Mouse (Mus musculus) heart, embryonic 16.5 days (tissue): Measurements from ENCODE around the gene Rtp2. TPM values are rescaled to one million over a fixed set of nuclear protein-coding genes. Genes with fewer than 3 reads are reported as not detected.
"Not testable (repeated sequence)": the region's sequence is repeated elsewhere in the genome, so short reads cannot be mapped to it uniquely, and the experiment has no call there.

Experiments
- ATAC-seq: fragments of 200-750 bp; cut with Nextera tagmentation; replicated peaks from 2 replicates; pipeline ENCODE4 v1.8.0; 2017; ENCODE audit warnings: moderate number of reproducible peaks; ENCODE audit not compliant: insufficient read depth, low FRiP score; ENCODE audit errors: extremely low read depth
- H3K27ac ChIP-seq: fragments of 300-500 bp; sonication (generic); 2 replicates; pipeline ENCODE4 v1.5.1; 2014; ENCODE audit warnings: mild to moderate bottlenecking, low read length, control low read depth, moderate library complexity
- H3K27me3 ChIP-seq: fragments of 300-500 bp; sonication (generic); 2 replicates; pipeline ENCODE4 v1.6.1; 2014; ENCODE audit warnings: low read length, mixed read lengths; ENCODE audit not compliant: control insufficient read depth, insufficient read depth
- H3K36me3 ChIP-seq: fragments of 300-500 bp; sonication (generic); 2 replicates; pipeline ENCODE4 v1.6.1; 2014; ENCODE audit not compliant: control insufficient read depth, insufficient read depth
- H3K4me1 ChIP-seq: fragments of 300-500 bp; sonication (generic); 2 replicates; pipeline ENCODE4 v1.6.1; 2014; ENCODE audit warnings: low read length, mixed read lengths; ENCODE audit not compliant: control insufficient read depth, insufficient read depth
- H3K4me2 ChIP-seq: fragments of 300-500 bp; sonication (generic); 2 replicates; pipeline ENCODE4 v1.6.1; 2014; ENCODE audit warnings: low read depth, mild to moderate bottlenecking, control low read depth, low read length
- H3K4me3 ChIP-seq: fragments of 300-500 bp; sonication (generic); 2 replicates; pipeline ENCODE4 v1.5.1; 2014; ENCODE audit warnings: mild to moderate bottlenecking, control low read depth, low read length
- H3K9ac ChIP-seq: fragments of 300-500 bp; sonication (generic); 2 replicates; pipeline ENCODE4 v1.6.1; 2014; ENCODE audit warnings: low read length, control low read depth
- H3K9me3 ChIP-seq: fragments of 300-500 bp; sonication (generic); replicated peaks from 2 replicates; pipeline ENCODE4 v1.6.1; 2016; ENCODE audit warnings: low read length; ENCODE audit not compliant: control insufficient read depth
- WGBS: fragments of 180-500 bp; shearing (Covaris S2); extraction: QIAGEN DNeasy Blood & Tissue Kit; methylation state at CpG from one replicate; pipeline ENCODE4 v1.1.7; 2014; 5-methylcytosine and 5-hydroxymethylcytosine counted together
- polyA plus RNA-seq: library from polyadenylated mRNA; unstranded; fragments of >200 nt; fragmentation: Nextera tagmentation; extraction: Ambion mirVana; gene quantifications from 2 replicates; pipeline ENCODE4 v1.2.1, GENCODE M21; 2015

Rtp2 gene
- polyA plus RNA-seq, 1 experiment from 2014 or later, result not detected

- H3K9ac ChIP-seq, H3K27me3 ChIP-seq, H3K4me2 ChIP-seq, H3K36me3 ChIP-seq, H3K9me3 ChIP-seq, H3K27ac ChIP-seq, ATAC-seq, H3K4me1 ChIP-seq, H3K4me3 ChIP-seq: not testable (repeated sequence)
- 82% methylated on average over 9 of the region's 9 CpGs for WGBS
Measured at GRCm38 (mm10) chr16:23908076-23909014, 23.8 kb downstream of the Rtp2 start.

DNA sequence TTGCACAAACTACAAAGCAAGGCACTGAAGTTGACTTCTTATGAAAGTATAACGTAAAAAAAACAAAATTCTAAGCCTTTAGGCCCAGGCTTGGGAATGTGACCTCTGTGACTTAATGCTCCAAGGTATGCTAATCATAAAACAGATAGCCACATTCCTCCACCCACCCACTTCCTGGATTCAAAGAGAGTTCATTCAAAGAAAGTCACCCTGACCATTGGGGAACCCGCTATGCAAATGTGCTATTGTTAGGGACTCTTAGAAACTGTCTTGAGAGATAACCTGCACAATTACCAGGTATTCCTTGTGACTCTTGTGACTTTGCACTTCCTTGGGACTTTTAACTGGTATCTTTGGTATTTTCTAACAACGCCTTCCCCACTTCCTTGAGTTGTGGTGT, 25.6 kb downstream of the Rtp2 start:
- not testable (repeated sequence) for H3K36me3 ChIP-seq, H3K4me2 ChIP-seq, H3K27ac ChIP-seq, H3K4me3 ChIP-seq, H3K9ac ChIP-seq, ATAC-seq, H3K4me1 ChIP-seq, H3K27me3 ChIP-seq, H3K9me3 ChIP-seq
- 83% methylated on average over 3 of the region's 3 CpGs for WGBS

DNA sequence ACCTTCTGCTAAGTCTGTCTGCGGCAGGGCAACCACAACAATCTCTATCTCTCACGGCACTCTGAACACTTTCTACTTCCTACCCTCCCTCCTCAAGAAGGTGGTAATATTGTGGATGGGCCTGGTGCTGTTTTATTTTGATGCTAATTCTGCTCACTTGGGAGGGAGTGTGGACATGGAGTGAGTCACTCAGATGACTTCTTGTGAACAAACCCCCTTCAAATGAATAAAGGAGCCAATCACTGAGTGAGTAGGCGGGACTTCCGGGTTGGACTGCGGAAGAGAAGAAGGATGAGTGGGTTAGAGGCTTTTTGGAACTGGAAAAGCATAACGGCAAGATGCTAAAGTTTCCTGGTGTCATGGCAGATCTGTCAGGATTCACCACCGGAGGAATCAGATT, 30.8 kb downstream of the Rtp2 start:
- WGBS, result 85% methylated on average over 7 of the region's 7 CpGs
- ATAC-seq, result no peak
- peaks cover 12% of the 10 kb centered on the region for H3K4me1 ChIP-seq
- H3K9me3 ChIP-seq, result no peaks in the 10 kb centered on the region
- H3K9ac ChIP-seq, result no peak overlapping the region
- H3K4me3 ChIP-seq, result no peak overlapping the region
- no peak overlapping the region for H3K27ac ChIP-seq
- peaks cover 4% of the 10 kb centered on the region for H3K27me3 ChIP-seq
- H3K4me2 ChIP-seq, result no peak overlapping the region
- no peaks in the 10 kb centered on the region for H3K36me3 ChIP-seq

GRCm38 (mm10) chr16:23900061-23900460, 32.1 kb downstream of the Rtp2 start:
- Histone ChIP-seq H3K9ac (no peak overlapping the region), H3K9me3 (no peaks in the 10 kb centered on the region), H3K27ac (no peak overlapping the region), H3K27me3 (peaks cover 4% of the 10 kb centered on the region), H3K36me3 (no peaks in the 10 kb centered on the region), H3K4me2 (no peak overlapping the region), H3K4me3 (no peak overlapping the region), H3K4me1 (peaks cover 12% of the 10 kb centered on the region)
- no peak for ATAC-seq
- WGBS, result 61% methylated on average over 4 of the region's 4 CpGs

DNA sequence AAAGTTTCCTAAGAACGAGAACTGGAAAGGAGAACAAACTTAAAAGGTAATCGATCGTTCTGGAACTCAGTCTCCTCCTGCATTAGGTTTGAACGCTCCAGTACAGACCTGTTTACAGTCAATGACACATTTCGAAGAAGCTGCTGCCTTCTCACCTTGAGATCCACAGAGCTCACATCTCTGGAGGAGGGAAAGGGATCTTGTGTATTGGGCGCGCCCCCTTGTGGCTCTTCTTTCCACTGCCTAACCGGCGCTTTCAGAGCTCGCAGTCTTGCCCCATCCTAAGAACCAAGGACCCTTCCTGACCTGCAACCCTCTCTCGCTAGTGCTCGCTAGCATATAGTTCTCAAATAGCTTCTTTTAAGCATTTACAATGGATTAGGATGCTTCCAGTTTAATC, 33.4 kb downstream of the Rtp2 start:
- peak overlapping the region; percentile 67 for H3K4me2 ChIP-seq
- peaks cover 12% of the 10 kb centered on the region for H3K4me1 ChIP-seq
- peaks cover 4% of the 10 kb centered on the region for H3K27me3 ChIP-seq
- ATAC-seq, result peak; percentile 32; the same call in 1 of the 2 replicates
- no peak overlapping the region for H3K27ac ChIP-seq
- 10% methylated on average over 12 of the region's 12 CpGs for WGBS
- H3K9ac ChIP-seq, result no peak overlapping the region
- no peaks in the 10 kb centered on the region for H3K36me3 ChIP-seq
- H3K4me3 ChIP-seq, result peak overlapping the region; percentile 39; the same call in 1 of the 2 replicates
- no peaks in the 10 kb centered on the region for H3K9me3 ChIP-seq

GRCm38 (mm10) chr16:23897984-23898586, 34.1 kb downstream of the Rtp2 start:
- Histone ChIP-seq H3K9ac (no peak overlapping the region), H3K4me1 (peaks cover 12% of the 10 kb centered on the region), H3K36me3 (no peaks in the 10 kb centered on the region), H3K27me3 (peaks cover 4% of the 10 kb centered on the region), H3K27ac (no peak overlapping the region), H3K4me3 (peak overlapping the region; percentile 39), H3K9me3 (no peaks in the 10 kb centered on the region), H3K4me2 (peak overlapping the region; percentile 67)
- WGBS, result 7% methylated on average over 15 of the region's 15 CpGs
- ATAC-seq, result no peak

GRCm38 (mm10) chr16:23897486-23897885, 34.7 kb downstream of the Rtp2 start:
- no peak overlapping the region for H3K9ac ChIP-seq
- H3K9me3 ChIP-seq, result no peaks in the 10 kb centered on the region
- peaks cover 9% of the 10 kb centered on the region for H3K27me3 ChIP-seq
- ATAC-seq, result no peak
- H3K27ac ChIP-seq, result no peak overlapping the region
- 46% methylated on average over 5 of the region's 5 CpGs for WGBS
- H3K36me3 ChIP-seq, result no peaks in the 10 kb centered on the region
- H3K4me3 ChIP-seq, result peak overlapping the region; percentile 39
- peaks cover 12% of the 10 kb centered on the region for H3K4me1 ChIP-seq
- peak overlapping the region; percentile 67 for H3K4me2 ChIP-seq

DNA sequence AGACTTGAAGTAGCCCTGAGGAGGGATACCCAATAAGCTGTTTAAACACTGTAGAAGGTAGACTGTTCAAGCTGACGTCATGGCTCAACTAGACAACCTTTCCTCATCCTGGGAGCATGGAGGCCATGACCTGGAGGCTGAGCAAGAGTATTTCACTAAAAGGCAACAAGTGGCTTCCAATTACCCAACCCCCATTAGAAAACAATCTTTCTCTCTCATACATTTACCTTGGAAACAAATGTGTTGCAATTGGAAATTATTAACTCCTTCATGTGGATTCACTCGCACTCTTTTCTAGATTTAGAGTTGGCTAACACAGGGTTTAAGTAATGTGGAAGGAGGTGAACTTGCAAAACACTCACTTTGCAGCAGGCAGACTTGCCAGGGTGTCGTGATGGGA, 37.1 kb downstream of the Rtp2 start:
- Histone ChIP-seq H3K4me3 (no peak overlapping the region), H3K27me3 (peaks cover 23% of the 10 kb centered on the region), H3K4me1 (peaks cover 12% of the 10 kb centered on the region), H3K4me2 (no peak overlapping the region), H3K27ac (no peak overlapping the region), H3K9ac (no peak overlapping the region), H3K36me3 (no peaks in the 10 kb centered on the region), H3K9me3 (no peaks in the 10 kb centered on the region)
- WGBS, result 71% methylated on average over 3 of the region's 3 CpGs
- ATAC-seq, result no peak

- Histone ChIP-seq H3K9ac (no peak within 1 kb of the TSS), H3K27ac (no peak within 1 kb of the TSS), H3K4me3 (no peak within 1 kb of the TSS), H3K27me3 (peaks cover 24% of the 10 kb centered on the region), H3K36me3 (no peaks in the 10 kb centered on the region), H3K4me1 (no peaks in the 10 kb centered on the region), H3K4me2 (no peak within 1 kb of the TSS), H3K9me3 (no peaks in the 10 kb centered on the region)
- WGBS, result 8% methylated on average over 26 of the region's 26 CpGs
- ATAC-seq, result no peak
Measured at GRCm38 (mm10) chr16:23890636-23891035, 41.6 kb downstream of the Rtp2 start, which contains the start of gene Sst. Gene Sst, minus strand, starts transcription at chr16:23890958.
